Mouse (Mus musculus) heart, adult 2 months (tissue): ENCODE measurements around the gene Nos1ap.

ENCODE experiments used
- CTCF ChIP-seq: fragments of 200-600 bp; IDR thresholded peaks from 2 replicates; pipeline ENCODE4 v1.8.1; 2022; ENCODE audit warnings: antibody characterized with exemption, mild to moderate bottlenecking, moderate library complexity
- EP300 ChIP-seq: fragments of 200-500 bp; IDR thresholded peaks from 2 replicates; pipeline ENCODE4 v1.6.1; 2011; ENCODE audit warnings: low read depth, low read length, control low read depth; ENCODE audit not compliant: insufficient read depth
- POLR2A ChIP-seq: fragments of 200-500 bp; IDR thresholded peaks from 2 replicates; pipeline ENCODE4 v1.6.1; 2011; ENCODE audit warnings: mild to moderate bottlenecking, low read depth, low read length, control low read depth; ENCODE audit not compliant: insufficient read depth

GRCm38 (mm10) chr1:170623432-170623831 lies 33.8 kb upstream of the Nos1ap start:
- no peak for TF ChIP-seq POLR2A
- TF ChIP-seq CTCF: no peak
- TF ChIP-seq EP300: no peak
